Mouse (Mus musculus): ENCODE data around the gene Itln1.

- TF ChIP-seq CTCF (IDR thresholded peaks at IDR 0.05; ENCODE audit: low read depth, low read length): no peak
- TF ChIP-seq POLR2A (IDR thresholded peaks at IDR 0.05; ENCODE audit: extremely low read depth, insufficient read depth, low read length): no peak
Observed at GRCm38 (mm10) chr1:171531367-171531766, 3.7 kb downstream of the Itln1 start.
